In the genomic region with DNA sequence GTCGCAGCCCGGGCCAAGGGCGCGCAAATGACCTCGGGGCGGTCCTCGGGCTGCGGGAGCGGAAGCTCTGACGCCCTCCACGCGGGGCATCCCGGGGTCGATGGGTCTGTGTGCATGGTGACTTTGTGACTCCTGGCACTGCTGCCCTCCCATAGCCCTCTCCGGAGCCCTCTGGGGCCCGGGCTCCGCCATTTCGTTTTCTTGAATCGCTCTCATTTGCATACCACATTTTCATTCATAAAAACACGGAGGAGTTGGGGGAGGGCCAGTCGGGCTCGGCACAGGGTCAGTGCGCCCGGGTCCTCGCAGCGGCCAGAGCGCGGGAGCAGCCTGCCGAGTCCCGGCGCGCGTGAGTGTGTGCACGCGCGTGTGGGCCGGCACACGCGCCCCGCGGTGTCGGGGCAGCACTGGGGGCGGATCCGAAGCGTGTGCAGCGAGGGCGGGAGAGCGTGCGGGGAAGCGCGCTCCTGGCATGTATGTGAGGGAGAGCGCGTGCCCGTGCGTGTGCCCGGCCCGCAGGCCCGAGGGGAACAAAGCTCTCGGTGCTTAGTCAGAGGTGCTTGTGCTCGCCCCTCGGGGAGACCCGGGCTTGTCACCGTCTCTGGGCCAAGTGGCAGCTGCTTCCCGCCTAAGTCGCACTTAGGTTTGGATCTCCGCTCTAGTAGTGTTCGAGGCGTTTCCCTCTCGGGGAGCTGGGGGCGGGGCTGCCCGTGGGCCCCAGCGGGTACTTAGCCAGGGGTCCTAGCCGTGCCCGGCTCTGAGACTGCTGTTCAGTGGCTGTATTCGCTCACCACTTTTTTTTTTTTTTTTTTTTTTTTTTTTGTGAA, we compare ENCODE assay signal across 8 mouse cellular contexts. TPM values are rescaled to one million over a fixed set of nuclear protein-coding genes. Genes with fewer than 3 reads are reported as not detected.
DNase-seq lines count a peak whose midpoint lies in the region; ATAC-seq and TF ChIP-seq lines count a peak whose summit lies in the region.

No protein-coding gene starts in this region.

- no peaks in the 10 kb centered on the region for H3K27me3 ChIP-seq in intestine, postnatal 0 days (replicated peaks; ENCODE audit: control insufficient read depth, insufficient read depth, low read length)
- no peaks in the 10 kb centered on the region for H3K27me3 ChIP-seq in limb, embryonic 12.5 days
- no peaks in the 10 kb centered on the region for H3K27me3 ChIP-seq in midbrain, embryonic 14.5 days (ENCODE audit: control insufficient read depth, insufficient read depth, low read length)

- peak overlapping the region; percentile 90 for H3K4me2 ChIP-seq in intestine, postnatal 0 days (replicated peaks; ENCODE audit: low read depth)
- H3K4me2 ChIP-seq in limb, embryonic 12.5 days = peak overlapping the region; percentile 72
- peak overlapping the region; percentile 68 for H3K4me2 ChIP-seq in midbrain, embryonic 14.5 days (ENCODE audit: low read length)

- 0% methylated on average over 67 of the region's 75 CpGs for WGBS in intestine, postnatal 0 days
- under 1% methylated on average over 75 of the region's 75 CpGs for WGBS in limb, embryonic 12.5 days
- WGBS in midbrain, embryonic 14.5 days = under 1% methylated on average over 74 of the region's 75 CpGs

- peak; percentile 73 for ATAC-seq in intestine, postnatal 0 days
- peak; percentile 69 for ATAC-seq in limb, embryonic 12.5 days (ENCODE audit: insufficient number of reproducible peaks, insufficient read depth, low FRiP score, low TSS enrichment, low read depth)
- peak; percentile 74 for ATAC-seq in midbrain, embryonic 14.5 days (ENCODE audit: low FRiP score, low TSS enrichment)

- peak overlapping the region; percentile 97 for H3K27ac ChIP-seq in intestine, postnatal 0 days (ENCODE audit: low read depth, low read length)
- peak overlapping the region; percentile 97 for H3K27ac ChIP-seq in limb, embryonic 12.5 days
- peak overlapping the region; percentile 92 for H3K27ac ChIP-seq in midbrain, embryonic 14.5 days (replicated peaks; ENCODE audit: low read depth, low read length)

- H3K9ac ChIP-seq in intestine, postnatal 0 days (ENCODE audit: low read depth, low read length) = peak overlapping the region; percentile 91
- H3K9ac ChIP-seq in limb, embryonic 12.5 days (replicated peaks) = peak overlapping the region; percentile 90
- H3K9ac ChIP-seq in midbrain, embryonic 14.5 days (replicated peaks; ENCODE audit: low read length) = peak overlapping the region; percentile 84

- TF ChIP-seq CTCF in intestine, postnatal 0 days (IDR thresholded peaks at IDR 0.05; ENCODE audit: low read depth) = no peak

- H3K36me3 ChIP-seq in intestine, postnatal 0 days (ENCODE audit: control insufficient read depth, insufficient read depth) = no peaks in the 10 kb centered on the region
- no peaks in the 10 kb centered on the region for H3K36me3 ChIP-seq in limb, embryonic 12.5 days
- H3K36me3 ChIP-seq in midbrain, embryonic 14.5 days (ENCODE audit: control insufficient read depth, insufficient read depth, low read length) = no peaks in the 10 kb centered on the region

- peak overlapping the region; percentile 70 for H3K4me3 ChIP-seq in intestine, postnatal 0 days (ENCODE audit: low read depth, low read length)
- peak overlapping the region; percentile 87 for H3K4me3 ChIP-seq in limb, embryonic 12.5 days (replicated peaks)
- peak overlapping the region; percentile 62 for H3K4me3 ChIP-seq in midbrain, embryonic 14.5 days (replicated peaks; ENCODE audit: low read depth, low read length)

- peak; percentile 68 for DNase-seq in layer of hippocampus, adult 11-12 months (ENCODE audit: low spot score)
- no peak for DNase-seq in layer of hippocampus, adult 9-10 months (ENCODE audit: low spot score)
- peak; percentile 67 for DNase-seq in embryo, embryonic 11.5 days (ENCODE audit: low read depth, low spot score)
- peak; percentile 41 to 73 for DNase-seq in gastrocnemius, postnatal 4 days (ENCODE audit: low spot score in 2 of 2)
- DNase-seq in midbrain, embryonic 14.5 days = peak; percentile 92
- DNase-seq in spleen, adult 12 weeks (ENCODE audit: low spot score) = peak; percentile 61

- H3K4me1 ChIP-seq in intestine, postnatal 0 days (replicated peaks; ENCODE audit: control insufficient read depth, insufficient read depth, low read length) = peaks cover 8% of the 10 kb centered on the region; the same call in 1 of the 2 replicates
- peaks cover 20% of the 10 kb centered on the region for H3K4me1 ChIP-seq in limb, embryonic 12.5 days (replicated peaks)
- peaks cover 10% of the 10 kb centered on the region for H3K4me1 ChIP-seq in midbrain, embryonic 14.5 days (ENCODE audit: control insufficient read depth, insufficient read depth, low read length)

- no peaks in the 10 kb centered on the region for H3K9me3 ChIP-seq in intestine, postnatal 0 days (ENCODE audit: control insufficient read depth)
- no peaks in the 10 kb centered on the region for H3K9me3 ChIP-seq in limb, embryonic 12.5 days
- no peaks in the 10 kb centered on the region for H3K9me3 ChIP-seq in midbrain, embryonic 14.5 days (ENCODE audit: control insufficient read depth, low read length)

RNA-seq across cellular contexts. Expression of gene Spred2, which starts 1.2 kb away (rescaled TPM):
- total RNA-seq in gastrocnemius, postnatal 4 days (2021) = 10 to 100 TPM; 21.2 to 26.4 TPM
- 5.6 and 5.7 TPM in 2 replicates for polyA plus RNA-seq in intestine, postnatal 0 days (2015; fragmentation: Nextera tagmentation; extraction: Ambion mirVana)
- 7.6 and 8.4 TPM in 2 replicates for polyA plus RNA-seq in limb, embryonic 12.5 days (2016; fragmentation: Nextera tagmentation; extraction: Ambion mirVana)
- 5.5 and 6.2 TPM in 2 replicates for polyA plus RNA-seq in midbrain, embryonic 14.5 days (2014; fragmentation: Nextera tagmentation; extraction: Ambion mirVana)
